Mouse (Mus musculus) kidney, embryonic 15.5 days (tissue): ENCODE measurements around the gene Lrmda. TPM values are rescaled to one million over a fixed set of nuclear protein-coding genes. Genes with fewer than 3 reads are reported as not detected.

Experiments
- ATAC-seq: fragments of 200-750 bp; cut with Nextera tagmentation; replicated peaks from 2 replicates; pipeline ENCODE4 v1.8.0; 2017; ENCODE audit warnings: moderate TSS enrichment; ENCODE audit not compliant: low FRiP score
- H3K27ac ChIP-seq: fragments of 300-500 bp; sonication (generic); 2 replicates; pipeline ENCODE4 v1.5.1; 2015; ENCODE audit warnings: mild to moderate bottlenecking, inconsistent platforms
- H3K27me3 ChIP-seq: fragments of 300-500 bp; sonication (generic); 2 replicates; pipeline ENCODE4 v1.6.1; 2015; ENCODE audit warnings: inconsistent platforms
- H3K36me3 ChIP-seq: fragments of 300-500 bp; sonication (generic); 2 replicates; pipeline ENCODE4 v1.6.1; 2015; ENCODE audit warnings: inconsistent platforms
- H3K4me1 ChIP-seq: fragments of 300-500 bp; sonication (generic); 2 replicates; pipeline ENCODE4 v1.6.1; 2015; ENCODE audit warnings: inconsistent platforms
- H3K4me2 ChIP-seq: fragments of 300-500 bp; sonication (generic); 2 replicates; pipeline ENCODE4 v1.6.1; 2015; ENCODE audit warnings: moderate library complexity, mild to moderate bottlenecking, inconsistent platforms
- H3K4me3 ChIP-seq: fragments of 300-500 bp; sonication (generic); replicated peaks from 2 replicates; pipeline ENCODE4 v1.5.1; 2015; ENCODE audit warnings: mild to moderate bottlenecking, inconsistent platforms
- H3K9ac ChIP-seq: fragments of 300-500 bp; sonication (generic); 2 replicates; pipeline ENCODE4 v1.6.1; 2015; ENCODE audit warnings: mild to moderate bottlenecking, inconsistent platforms
- H3K9me3 ChIP-seq: fragments of 300-500 bp; sonication (generic); replicated peaks from 2 replicates; pipeline ENCODE4 v1.6.1; 2016; ENCODE audit warnings: inconsistent platforms
- WGBS: fragments of 180-500 bp; shearing (Covaris S2); methylation state at CpG from one replicate; pipeline ENCODE4 v1.1.7; 2015; ENCODE audit warnings: mixed read lengths; 5-methylcytosine and 5-hydroxymethylcytosine counted together
- polyA plus RNA-seq: library from polyadenylated mRNA; unstranded; fragments of >200 nt; fragmentation: Nextera tagmentation; extraction: Ambion mirVana; gene quantifications from 2 replicates; pipeline ENCODE4 v1.2.1, GENCODE M21; 2015

The Lrmda gene
- polyA plus RNA-seq, 1 experiment from 2014 or later = 1.1 TPM

DNA sequence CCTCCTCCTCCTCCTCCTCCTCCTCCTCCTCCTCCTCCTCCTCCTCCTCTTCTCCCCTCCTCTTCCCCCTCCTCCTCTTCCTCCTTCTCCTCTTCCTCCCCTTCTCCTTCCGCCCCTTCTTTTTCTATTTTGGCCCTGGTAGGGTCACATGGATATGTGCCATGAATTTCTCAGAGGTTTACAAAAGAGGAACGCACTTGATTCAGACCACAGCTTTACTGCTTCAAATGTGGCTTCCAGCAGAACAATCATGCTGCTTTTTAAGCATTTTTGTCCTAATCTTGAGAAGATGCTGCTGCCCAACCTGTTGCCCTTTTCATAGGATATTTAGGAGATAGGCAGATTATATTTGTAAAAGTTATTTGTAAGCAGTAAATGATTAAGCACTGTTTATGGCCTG is 903.7 kb downstream of the Lrmda start:
- H3K27me3 ChIP-seq = no peaks in the 10 kb centered on the region
- no peak for ATAC-seq
- peaks cover 5% of the 10 kb centered on the region; the same call in 1 of the 2 replicates for H3K4me1 ChIP-seq
- no peaks in the 10 kb centered on the region for H3K9me3 ChIP-seq
- no peak overlapping the region for H3K4me2 ChIP-seq
- H3K9ac ChIP-seq = no peak overlapping the region
- no peak overlapping the region for H3K4me3 ChIP-seq
- no peaks in the 10 kb centered on the region for H3K36me3 ChIP-seq
- 59% methylated on average over 2 of the region's 2 CpGs for WGBS
- no peak overlapping the region for H3K27ac ChIP-seq

DNA sequence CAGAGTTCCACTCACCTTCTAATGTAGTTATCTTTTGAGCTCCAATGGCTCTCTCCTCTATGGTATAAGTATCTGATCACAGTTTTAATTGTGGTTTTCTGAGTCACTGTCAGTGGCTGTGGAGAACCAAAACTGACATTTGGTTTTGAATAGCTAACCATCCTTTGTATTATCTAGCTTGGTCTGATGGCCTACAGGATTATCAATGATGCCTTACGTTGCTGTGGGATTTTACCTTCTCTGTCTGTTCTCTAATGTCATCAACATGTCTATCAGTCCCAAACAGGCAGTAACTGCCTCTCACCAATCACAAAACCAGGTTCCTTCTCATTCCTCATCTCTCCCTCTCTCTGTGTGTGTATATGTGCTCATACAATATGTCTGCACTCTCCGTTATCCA is 908.8 kb downstream of the Lrmda start:
- no peaks in the 10 kb centered on the region for H3K27me3 ChIP-seq
- H3K36me3 ChIP-seq = no peaks in the 10 kb centered on the region
- no peak overlapping the region for H3K4me2 ChIP-seq
- no peak for ATAC-seq
- WGBS = 91% methylated on average over 2 of the region's 2 CpGs
- no peaks in the 10 kb centered on the region; the same call in 1 of the 2 replicates for H3K4me1 ChIP-seq
- H3K9me3 ChIP-seq = no peaks in the 10 kb centered on the region
- no peak overlapping the region for H3K4me3 ChIP-seq
- H3K27ac ChIP-seq = no peak overlapping the region
- no peak overlapping the region for H3K9ac ChIP-seq

- Histone ChIP-seq H3K4me1 (no peaks in the 10 kb centered on the region; the same call in 1 of the 2 replicates), H3K27ac (no peak overlapping the region), H3K4me2 (no peak overlapping the region), H3K27me3 (no peaks in the 10 kb centered on the region), H3K36me3 (no peaks in the 10 kb centered on the region), H3K4me3 (no peak overlapping the region), H3K9ac (no peak overlapping the region), H3K9me3 (no peaks in the 10 kb centered on the region)
- 95% methylated on average over 1 of the region's 1 CpGs for WGBS
- ATAC-seq = no peak
Measured at GRCm38 (mm10) chr14:22928683-22929082, 909.2 kb downstream of the Lrmda start.

- 81% methylated on average over 2 of the region's 2 CpGs for WGBS
- no peak for ATAC-seq
- Histone ChIP-seq H3K4me2 (no peak overlapping the region), H3K27ac (no peak overlapping the region), H3K4me1 (no peaks in the 10 kb centered on the region; the same call in 1 of the 2 replicates), H3K9me3 (no peaks in the 10 kb centered on the region), H3K9ac (no peak overlapping the region), H3K27me3 (no peaks in the 10 kb centered on the region), H3K36me3 (no peaks in the 10 kb centered on the region), H3K4me3 (no peak overlapping the region)
Measured at GRCm38 (mm10) chr14:22929585-22929984, 910.1 kb downstream of the Lrmda start.

GRCm38 (mm10) chr14:22930488-22931046 is 911.1 kb downstream of the Lrmda start:
- Histone ChIP-seq H3K27me3 (no peaks in the 10 kb centered on the region), H3K27ac (0 out of 2 replicates have a peak overlapping the region, but pooled peaks have one; percentile 19), H3K4me2 (no peak overlapping the region), H3K4me3 (no peak overlapping the region), H3K9me3 (no peaks in the 10 kb centered on the region), H3K4me1 (no peaks in the 10 kb centered on the region; the same call in 1 of the 2 replicates), H3K9ac (no peak overlapping the region), H3K36me3 (no peaks in the 10 kb centered on the region)
- WGBS = 67% methylated on average over 9 of the region's 9 CpGs
- no peak for ATAC-seq

DNA sequence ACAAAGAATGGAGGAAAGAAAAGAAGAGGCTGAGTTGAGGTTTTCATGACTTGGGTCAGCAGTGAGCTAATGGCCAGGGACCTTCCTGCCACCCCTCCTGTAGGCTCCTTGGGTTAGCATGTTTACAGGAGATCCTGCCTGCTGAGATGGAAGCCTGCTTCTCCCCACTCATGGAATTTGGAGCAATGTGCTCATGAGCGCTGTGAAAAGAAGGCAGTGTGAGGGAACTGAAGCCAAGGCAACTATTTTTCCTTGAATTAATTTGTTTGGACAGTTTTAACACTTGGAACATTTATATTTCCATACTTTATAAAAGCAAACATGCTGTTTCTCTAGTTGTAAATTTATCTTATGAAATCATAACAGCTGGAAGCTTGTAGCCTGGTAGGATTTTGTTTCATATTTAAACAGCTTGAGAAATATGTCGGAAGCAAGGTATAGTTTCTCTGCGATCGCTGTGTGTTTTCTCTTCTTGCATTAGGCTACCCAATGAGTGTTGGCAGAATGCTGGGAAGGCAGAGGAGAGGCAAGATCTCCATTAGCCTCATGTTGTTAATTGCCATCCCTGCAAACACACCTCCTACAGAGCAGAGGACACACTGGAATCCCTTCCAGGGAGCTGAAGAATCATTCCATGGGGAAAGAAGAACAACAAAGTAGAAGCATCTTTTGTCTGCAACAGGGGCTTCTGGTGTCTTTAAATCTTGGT is 911.8 kb downstream of the Lrmda start:
- H3K4me2 ChIP-seq = no peak overlapping the region
- no peaks in the 10 kb centered on the region for H3K36me3 ChIP-seq
- 75% methylated on average over 4 of the region's 4 CpGs for WGBS
- ATAC-seq = no peak
- no peaks in the 10 kb centered on the region; the same call in 1 of the 2 replicates for H3K4me1 ChIP-seq
- no peak overlapping the region for H3K9ac ChIP-seq
- H3K27me3 ChIP-seq = no peaks in the 10 kb centered on the region
- H3K27ac ChIP-seq = 0 out of 2 replicates have a peak overlapping the region, but pooled peaks have one; percentile 19
- H3K9me3 ChIP-seq = no peaks in the 10 kb centered on the region
- no peak overlapping the region for H3K4me3 ChIP-seq

GRCm38 (mm10) chr14:22936701-22937100 is 917.2 kb downstream of the Lrmda start:
- Histone ChIP-seq H3K4me2 (no peak overlapping the region), H3K36me3 (no peaks in the 10 kb centered on the region)

GRCm38 (mm10) chr14:22940576-22940975 is 921.1 kb downstream of the Lrmda start:
- no peak overlapping the region for H3K4me3 ChIP-seq
- H3K4me2 ChIP-seq = no peak overlapping the region
- 53% methylated on average over 2 of the region's 2 CpGs for WGBS

More at GRCm38 (mm10) chr14:22936701-22937100, 917.2 kb downstream of the Lrmda start:
- no peak overlapping the region for H3K9ac ChIP-seq
- WGBS = 62% methylated on average over 3 of the region's 3 CpGs
- H3K4me3 ChIP-seq = no peak overlapping the region
- H3K4me1 ChIP-seq = peaks cover 10% of the 10 kb centered on the region
- H3K27me3 ChIP-seq = no peaks in the 10 kb centered on the region
- H3K27ac ChIP-seq = no peak overlapping the region
- ATAC-seq = no peak
- H3K9me3 ChIP-seq = no peaks in the 10 kb centered on the region

GRCm38 (mm10) chr14:22942569-22942968 is 923.1 kb downstream of the Lrmda start:
- no peak overlapping the region for H3K27ac ChIP-seq
- no peak for ATAC-seq
- no peak overlapping the region for H3K9ac ChIP-seq
- H3K9me3 ChIP-seq = no peaks in the 10 kb centered on the region
- peaks cover 17% of the 10 kb centered on the region for H3K4me1 ChIP-seq
- no peak overlapping the region for H3K4me3 ChIP-seq
- WGBS = 60% methylated on average over 2 of the region's 2 CpGs
- no peaks in the 10 kb centered on the region for H3K36me3 ChIP-seq
- H3K27me3 ChIP-seq = no peaks in the 10 kb centered on the region
- H3K4me2 ChIP-seq = no peak overlapping the region

More at GRCm38 (mm10) chr14:22940576-22940975, 921.1 kb downstream of the Lrmda start:
- ATAC-seq = no peak
- Histone ChIP-seq H3K36me3 (no peaks in the 10 kb centered on the region), H3K4me1 (peaks cover 17% of the 10 kb centered on the region), H3K27ac (0 out of 2 replicates have a peak overlapping the region, but pooled peaks have one; percentile 22), H3K9ac (no peak overlapping the region), H3K27me3 (no peaks in the 10 kb centered on the region), H3K9me3 (no peaks in the 10 kb centered on the region)

DNA sequence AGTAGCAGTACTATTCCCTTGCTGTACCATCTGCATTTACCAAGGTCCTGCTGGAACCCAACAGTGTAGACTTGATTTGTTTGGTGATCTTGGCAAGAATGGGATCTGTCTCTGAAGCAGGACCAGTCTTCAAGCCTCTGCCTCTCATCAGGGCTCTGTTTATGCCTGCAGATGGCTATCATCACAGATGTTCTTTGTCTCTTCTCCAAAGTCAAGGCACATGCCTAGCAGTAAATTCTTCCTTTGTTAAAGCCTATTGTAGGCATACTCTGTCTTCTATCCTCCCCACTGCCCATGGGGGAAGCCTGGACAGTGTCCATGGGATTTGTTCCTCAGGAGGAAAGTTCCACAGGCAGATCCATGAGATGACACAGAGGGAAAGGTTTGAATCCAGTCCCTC is 930.0 kb downstream of the Lrmda start:
- H3K27me3 ChIP-seq = no peaks in the 10 kb centered on the region
- H3K4me2 ChIP-seq = no peak overlapping the region
- no peak overlapping the region for H3K9ac ChIP-seq
- no peaks in the 10 kb centered on the region for H3K9me3 ChIP-seq
- no peak for ATAC-seq
- peaks cover 4% of the 10 kb centered on the region; the same call in 1 of the 2 replicates for H3K4me1 ChIP-seq
- no peak overlapping the region for H3K27ac ChIP-seq
- no peaks in the 10 kb centered on the region for H3K36me3 ChIP-seq
- H3K4me3 ChIP-seq = no peak overlapping the region

DNA sequence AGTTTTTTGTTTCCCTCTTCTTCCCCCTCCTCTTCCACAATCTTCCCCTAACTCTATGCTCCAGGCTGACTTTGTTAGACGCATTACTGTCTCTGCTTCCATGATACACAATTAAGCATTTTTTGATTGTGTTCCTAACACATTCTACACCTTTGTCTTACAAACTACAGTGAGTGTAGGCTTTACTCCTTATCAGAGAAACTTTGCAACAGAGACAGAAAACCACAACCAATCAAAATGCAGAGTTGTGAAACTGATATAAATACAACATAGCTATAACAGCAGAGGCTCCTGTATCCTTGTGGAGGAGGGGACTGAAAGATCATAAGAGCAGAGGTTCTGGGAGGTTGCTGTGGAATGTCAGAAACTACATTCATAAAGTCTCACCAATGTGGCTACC is 933.5 kb downstream of the Lrmda start:
- Histone ChIP-seq H3K9ac (no peak overlapping the region), H3K9me3 (no peaks in the 10 kb centered on the region), H3K36me3 (no peaks in the 10 kb centered on the region), H3K4me2 (no peak overlapping the region), H3K27me3 (no peaks in the 10 kb centered on the region), H3K4me3 (no peak overlapping the region), H3K27ac (no peak overlapping the region), H3K4me1 (no peaks in the 10 kb centered on the region)
- ATAC-seq = no peak
- WGBS = 92% methylated on average over 1 of the region's 1 CpGs

GRCm38 (mm10) chr14:22960166-22960565 is 940.7 kb downstream of the Lrmda start:
- Histone ChIP-seq H3K4me1 (0 out of 2 replicates have a peak, but pooled peaks cover under 1% of the 10 kb centered on the region), H3K36me3 (no peaks in the 10 kb centered on the region), H3K27ac (no peak overlapping the region), H3K9me3 (no peaks in the 10 kb centered on the region), H3K9ac (no peak overlapping the region), H3K27me3 (no peaks in the 10 kb centered on the region), H3K4me3 (no peak overlapping the region), H3K4me2 (no peak overlapping the region)
- WGBS = 86% methylated on average over 1 of the region's 1 CpGs
- ATAC-seq = no peak
